Mouse (Mus musculus) heart, adult 2 months (tissue): Measurements from ENCODE around the gene Olfr33. TPM values are rescaled to one million over a fixed set of nuclear protein-coding genes. Genes with fewer than 3 reads are reported as not detected.

Experiments used
- DNase-seq, 2 experiments: peaks; one replicate each; pipeline ENCODE4 v3.0.0; 2021
- H3K27ac ChIP-seq: fragments of 200-600 bp; 2 replicates; pipeline ENCODE4 v1.8.1; 2022
- H3K27me3 ChIP-seq: fragments of 200-500 bp; 2 replicates; pipeline ENCODE4 v1.6.1; 2012; ENCODE audit warnings: mild to moderate bottlenecking, low read length, inconsistent platforms, mixed read lengths; ENCODE audit not compliant: control insufficient read depth, insufficient read depth
- H3K36me3 ChIP-seq: fragments of 200-500 bp; 2 replicates; pipeline ENCODE4 v1.6.1; 2012; ENCODE audit warnings: low read length, inconsistent platforms; ENCODE audit not compliant: control insufficient read depth, insufficient read depth
- H3K4me1 ChIP-seq: fragments of 200-500 bp; 2 replicates; pipeline ENCODE4 v1.6.1; 2011; ENCODE audit warnings: low read length; ENCODE audit not compliant: control insufficient read depth, insufficient read depth
- H3K4me3 ChIP-seq: fragments of 200-600 bp; 2 replicates; pipeline ENCODE4 v1.8.1; 2022
- H3K79me2 ChIP-seq: fragments of 200-500 bp; replicated peaks from 2 replicates; pipeline ENCODE4 v1.6.1; 2012; ENCODE audit warnings: mild to moderate bottlenecking, inconsistent platforms, low read length, moderate library complexity, mixed read lengths; ENCODE audit not compliant: control insufficient read depth, insufficient read depth
- H3K9ac ChIP-seq: fragments of 200-500 bp; 2 replicates; pipeline ENCODE4 v1.6.1; 2012; ENCODE audit warnings: low read depth, mild to moderate bottlenecking, control low read depth, inconsistent platforms, low read length, mixed read lengths
- CTCF ChIP-seq: fragments of 200-600 bp; IDR thresholded peaks from 2 replicates; pipeline ENCODE4 v1.8.1; 2022; ENCODE audit warnings: antibody characterized with exemption, mild to moderate bottlenecking, moderate library complexity
- EP300 ChIP-seq: fragments of 200-500 bp; IDR thresholded peaks from 2 replicates; pipeline ENCODE4 v1.6.1; 2011; ENCODE audit warnings: low read depth, low read length, control low read depth; ENCODE audit not compliant: insufficient read depth
- POLR2A ChIP-seq: fragments of 200-500 bp; IDR thresholded peaks from 2 replicates; pipeline ENCODE4 v1.6.1; 2011; ENCODE audit warnings: mild to moderate bottlenecking, low read depth, low read length, control low read depth; ENCODE audit not compliant: insufficient read depth
- WGBS: fragments of 180-500 bp; shearing (Covaris S2); methylation state at CpG from one replicate; pipeline ENCODE4 v1.1.7; 2018; 5-methylcytosine and 5-hydroxymethylcytosine counted together
- intact Hi-C: fragments of 180-260 bp; cut with DNase I; formaldehyde crosslinking; loops from one replicate; pipeline ENCODE4 v1.15.1; 2025
- polyA plus RNA-seq: library from polyadenylated mRNA; depleted of rRNA; stranded (reverse); fragments of >200 nt; gene quantifications from 2 replicates; pipeline ENCODE4 v1.2.3, GENCODE M21; 2012
- total RNA-seq, 2 experiments: library from RNA; stranded (reverse); gene quantifications; 2 replicates each; pipeline ENCODE4 v1.2.3; 2021

Gene Olfr33
- total and polyA plus RNA-seq, 3 experiments: 0.33 TPM; not detected in 2

DNA sequence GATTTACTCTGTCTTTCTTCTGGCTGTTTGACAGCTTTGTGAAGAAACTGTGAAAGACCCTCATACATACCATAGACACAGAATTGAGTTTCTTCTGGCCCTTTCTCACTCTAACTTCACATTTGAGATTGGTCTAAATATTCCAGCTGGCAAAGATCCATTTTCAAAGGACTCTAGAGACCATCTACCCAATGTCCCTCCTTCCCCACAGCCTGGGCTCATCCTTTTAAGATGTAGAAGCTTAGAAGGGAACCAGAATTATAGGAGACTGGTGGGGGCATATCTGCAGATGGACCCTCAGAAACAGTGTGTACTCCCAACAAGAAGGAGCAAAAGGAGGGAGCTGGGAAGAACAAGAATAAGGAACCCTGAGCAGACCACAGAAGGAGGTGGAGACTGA, 17.0 kb downstream of the Olfr33 start, which contains the start of gene Olfr558:
Gene Olfr558, plus strand, starts transcription at position 301 of the 400 bp plus-strand sequence.
- H3K4me3 ChIP-seq: no peak within 1 kb of the TSS
- no peak within 1 kb of the TSS for H3K27ac ChIP-seq
- H3K27me3 ChIP-seq: no peaks in the 10 kb centered on the region
- H3K79me2 ChIP-seq: no peaks in the 10 kb centered on the region
- DNase-seq: no peak
- no peaks in the 10 kb centered on the region for H3K4me1 ChIP-seq
- TF ChIP-seq EP300 (no peak), CTCF (no peak), POLR2A (no peak)
- no peak within 1 kb of the TSS for H3K9ac ChIP-seq
- intact Hi-C loops: no loop called here
- H3K36me3 ChIP-seq: no peaks in the 10 kb centered on the region

DNA sequence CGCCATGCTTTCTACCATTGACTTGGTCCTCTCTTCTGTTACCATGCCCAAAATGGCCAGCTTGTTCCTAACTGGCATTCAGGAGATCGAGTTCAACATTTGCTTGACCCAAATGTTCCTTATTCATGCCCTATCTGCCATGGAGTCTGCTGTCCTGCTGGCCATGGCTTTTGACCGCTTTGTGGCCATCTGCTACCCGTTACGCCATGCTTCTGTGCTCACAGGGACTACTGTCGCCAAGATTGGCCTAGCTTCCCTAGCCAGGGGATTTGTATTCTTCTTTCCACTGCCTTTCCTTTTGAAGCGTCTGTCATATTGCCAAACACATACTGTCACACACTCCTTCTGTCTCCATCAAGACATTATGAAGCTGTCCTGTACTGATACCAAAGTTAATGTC, 20.4 kb downstream of the Olfr33 start:
- intact Hi-C loops: no loop called here
- DNase-seq: no peak
- TF ChIP-seq POLR2A: no peak
- no peak for TF ChIP-seq CTCF
- no peak for TF ChIP-seq EP300
- no peaks in the 10 kb centered on the region for H3K4me1 ChIP-seq
- no peaks in the 10 kb centered on the region for H3K36me3 ChIP-seq
- H3K9ac ChIP-seq: no peak overlapping the region
- H3K27ac ChIP-seq: no peak overlapping the region
- 87% methylated on average over 7 of the region's 7 CpGs for WGBS
- H3K79me2 ChIP-seq: no peaks in the 10 kb centered on the region
- H3K4me3 ChIP-seq: no peak overlapping the region
- H3K27me3 ChIP-seq: no peaks in the 10 kb centered on the region; the same call in 1 of the 2 replicates

DNA sequence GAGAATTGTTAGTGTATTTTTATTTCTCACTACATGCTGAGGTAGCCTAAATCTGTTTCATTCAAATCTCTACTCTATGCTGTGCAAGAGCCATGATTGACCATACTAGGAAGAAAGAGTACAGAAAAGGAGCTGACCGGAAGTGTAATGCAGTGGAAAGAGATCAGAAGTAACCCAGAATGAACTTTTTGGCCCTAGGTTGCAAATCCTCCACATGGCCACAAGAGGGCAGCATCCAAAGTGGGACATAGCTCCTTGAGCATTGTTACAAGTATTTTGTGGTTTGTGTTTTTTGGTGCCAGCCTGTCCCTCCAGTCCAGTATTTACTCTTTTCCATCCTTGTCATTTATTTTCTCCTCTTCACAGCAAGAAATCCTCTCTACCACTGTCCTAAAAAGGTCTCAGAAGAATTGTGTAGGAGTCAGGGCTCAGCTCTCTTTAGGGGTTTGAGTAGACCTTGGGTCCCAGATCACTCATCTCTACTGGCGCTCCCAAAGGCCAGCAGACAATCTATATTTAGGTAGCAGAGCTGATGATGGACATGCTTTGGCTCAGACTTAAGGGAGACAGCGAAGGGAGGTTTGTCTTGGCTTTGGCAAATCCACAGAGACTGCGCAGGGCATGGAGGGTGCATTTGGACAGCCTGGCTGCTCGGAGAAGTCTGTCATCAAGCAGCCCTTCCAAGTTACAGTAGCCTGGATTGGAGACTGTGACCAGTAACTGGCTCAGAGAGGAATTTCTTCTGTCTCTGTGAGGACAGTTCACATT, 23.3 kb downstream of the Olfr33 start, which contains the start of gene Olfr557:
Gene Olfr557, plus strand, starts transcription at position 553 of the 768 bp plus-strand sequence.
- no peaks in the 10 kb centered on the region for H3K79me2 ChIP-seq
- DNase-seq: peak in 1 of 2 experiments; percentile 45
- H3K4me1 ChIP-seq: no peaks in the 10 kb centered on the region
- H3K36me3 ChIP-seq: no peaks in the 10 kb centered on the region
- intact Hi-C loops: no loop called here
- no peaks in the 10 kb centered on the region; the same call in 1 of the 2 replicates for H3K27me3 ChIP-seq
- H3K4me3 ChIP-seq: no peak within 1 kb of the TSS
- H3K9ac ChIP-seq: no peak within 1 kb of the TSS
- no peak for TF ChIP-seq POLR2A
- peak; percentile 89 for TF ChIP-seq CTCF
- no peak within 1 kb of the TSS; the same call in 1 of the 2 replicates for H3K27ac ChIP-seq
- WGBS: 43% methylated on average over 5 of the region's 5 CpGs

DNA sequence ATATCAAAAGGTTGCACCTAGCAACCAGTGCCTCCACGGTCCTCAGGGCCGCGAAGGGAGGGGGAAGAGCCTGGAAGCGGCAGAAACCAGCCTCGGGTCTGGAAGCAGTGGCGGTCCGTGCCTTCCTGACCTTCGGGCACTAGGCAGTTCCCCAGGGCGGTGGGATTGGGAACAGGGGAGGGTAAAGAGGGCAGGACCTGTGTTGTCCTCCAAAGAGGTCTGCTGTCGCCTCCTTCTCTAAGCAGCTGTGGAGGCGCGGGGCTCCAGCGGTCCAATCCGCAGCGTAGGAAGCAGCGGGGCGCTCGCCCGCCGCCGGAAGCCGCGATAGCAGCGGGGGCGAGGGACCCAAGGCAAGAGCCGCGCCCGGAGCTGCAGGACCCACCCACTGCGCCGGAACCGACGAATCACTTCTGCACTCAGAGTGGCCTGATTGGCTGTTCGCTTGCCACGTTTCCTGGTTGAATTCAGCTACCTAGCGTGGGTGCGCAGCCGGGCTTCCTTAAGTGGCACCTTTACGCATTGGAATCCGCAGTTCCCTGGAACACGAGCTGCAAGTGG, 31.8 kb downstream of the Olfr33 start, which contains the start of gene Trim68:
Gene Trim68, minus strand, starts transcription at position 384 of the 558 bp plus-strand sequence.
- under 1% methylated on average over 40 of the region's 40 CpGs for WGBS
- H3K27me3 ChIP-seq: no peaks in the 10 kb centered on the region
- peak within 1 kb of the TSS; percentile 63 for H3K4me3 ChIP-seq
- H3K9ac ChIP-seq: peak within 1 kb of the TSS; percentile 80
- H3K4me1 ChIP-seq: no peaks in the 10 kb centered on the region
- TF ChIP-seq CTCF (no peak), POLR2A (peak; percentile 64)
- no peaks in the 10 kb centered on the region for H3K79me2 ChIP-seq
- DNase-seq: peak; percentile 89 to 94
- intact Hi-C loops: loop anchor here (5.0 kb wide), 1 partner anchor 125 kb away; no protein-coding TSS in a partner anchor
- H3K27ac ChIP-seq: peak within 1 kb of the TSS; percentile 84
- H3K36me3 ChIP-seq: peaks cover 4% of the 10 kb centered on the region; the same call in 1 of the 2 replicates

DNA sequence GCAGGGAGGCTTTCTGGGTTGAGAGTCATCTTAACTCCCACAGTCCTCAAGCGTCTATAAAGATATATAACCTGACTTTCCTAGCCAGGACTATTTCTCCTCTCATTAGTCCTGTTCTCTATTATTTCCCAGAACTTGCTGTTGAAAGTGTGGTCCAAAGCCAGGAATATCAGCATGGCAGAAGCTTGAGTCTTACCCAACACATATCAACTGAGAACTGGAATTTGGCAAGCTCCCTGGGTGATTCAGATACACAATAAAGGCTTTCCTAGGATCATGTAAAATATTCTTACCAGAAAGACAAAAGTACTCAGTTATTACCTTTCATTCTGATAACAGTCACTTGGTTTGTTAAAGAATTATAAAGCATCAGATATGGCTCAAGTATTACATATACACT, 37.0 kb downstream of the Olfr33 start:
- H3K4me3 ChIP-seq: no peak overlapping the region
- H3K9ac ChIP-seq: no peak overlapping the region
- WGBS: 65% methylated on average over 1 of the region's 1 CpGs
- no peaks in the 10 kb centered on the region for H3K79me2 ChIP-seq
- H3K27ac ChIP-seq: no peak overlapping the region
- no peak for DNase-seq
- TF ChIP-seq POLR2A (no peak), CTCF (no peak), EP300 (no peak)
- H3K27me3 ChIP-seq: no peaks in the 10 kb centered on the region
- H3K4me1 ChIP-seq: no peaks in the 10 kb centered on the region
- intact Hi-C loops: no loop called here
- peaks cover 3% of the 10 kb centered on the region for H3K36me3 ChIP-seq

DNA sequence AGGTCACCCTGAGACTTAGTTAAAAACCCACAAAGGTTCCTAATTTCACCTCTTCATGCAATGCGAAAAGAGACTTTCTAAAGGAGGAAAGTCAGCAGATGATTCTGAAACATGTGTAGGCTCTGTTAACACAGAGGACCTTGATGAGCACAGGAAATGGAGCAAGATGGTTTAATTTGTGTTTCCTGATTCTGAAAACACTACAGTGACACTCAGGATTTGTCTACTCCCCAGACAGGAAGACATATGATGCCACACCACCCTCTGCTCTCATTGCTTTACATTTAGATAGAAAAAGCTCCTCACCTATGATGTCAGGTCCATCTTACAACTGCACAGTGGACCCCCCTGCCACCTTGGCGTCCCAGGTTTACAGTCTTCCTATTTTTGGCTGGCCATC, 42.6 kb downstream of the Olfr33 start:
- H3K27me3 ChIP-seq: no peaks in the 10 kb centered on the region
- 84% methylated on average over 2 of the region's 2 CpGs for WGBS
- peaks cover 3% of the 10 kb centered on the region for H3K36me3 ChIP-seq
- H3K4me3 ChIP-seq: no peak overlapping the region
- no peaks in the 10 kb centered on the region for H3K79me2 ChIP-seq
- no peak for DNase-seq
- no peak overlapping the region for H3K27ac ChIP-seq
- TF ChIP-seq POLR2A (no peak), EP300 (no peak), CTCF (no peak)
- intact Hi-C loops: no loop called here
- H3K9ac ChIP-seq: no peak overlapping the region
- no peaks in the 10 kb centered on the region for H3K4me1 ChIP-seq
